Mouse (Mus musculus) right cerebral cortex, postnatal 4 days (tissue): ENCODE measurements around the gene Cpsf4.
"Not testable (repeated sequence)": the region's sequence is repeated elsewhere in the genome, so short reads cannot be mapped to it uniquely, and the experiment has no call there.

Experiments
- DNase-seq: peaks from one replicate; pipeline ENCODE4 v3.0.0-alpha.2; 2022

Gene Cpsf4

GRCm38 (mm10) chr5:145166536-145167305 lies at the start of gene Cpsf4, which contains the start of gene Ptcd1:
Gene Cpsf4 (plus strand): TSS chr5:145167213.
Gene Ptcd1 (minus strand): TSS chr5:145167108.
- peak; percentile 97 for DNase-seq

- DNase-seq, result no peak
Observed at GRCm38 (mm10) chr5:145118005-145118404, 49.0 kb upstream of the Cpsf4 start.

- DNase-seq, result no peak
Observed at GRCm38 (mm10) chr5:145118461-145118860, 48.6 kb upstream of the Cpsf4 start.

GRCm38 (mm10) chr5:145119385-145119784 lies 47.6 kb upstream of the Cpsf4 start:
- DNase-seq, result no peak

- no peak for DNase-seq
Observed at GRCm38 (mm10) chr5:145120921-145121320, 46.1 kb upstream of the Cpsf4 start.

GRCm38 (mm10) chr5:145123396-145123795 lies 43.6 kb upstream of the Cpsf4 start:
- DNase-seq, result no peak

GRCm38 (mm10) chr5:145126580-145126979 lies 40.4 kb upstream of the Cpsf4 start:
- DNase-seq, result no peak

- DNase-seq, result no peak
Observed at GRCm38 (mm10) chr5:145129124-145129523, 37.9 kb upstream of the Cpsf4 start.

- DNase-seq, result not testable (repeated sequence)
Observed at GRCm38 (mm10) chr5:145129773-145130172, 37.2 kb upstream of the Cpsf4 start.

- no peak for DNase-seq
Observed at GRCm38 (mm10) chr5:145130191-145130590, 36.8 kb upstream of the Cpsf4 start.

- DNase-seq, result no peak
Observed at GRCm38 (mm10) chr5:145130995-145131394, 36.0 kb upstream of the Cpsf4 start.

- DNase-seq, result not testable (repeated sequence)
Observed at GRCm38 (mm10) chr5:145133275-145133674, 33.7 kb upstream of the Cpsf4 start.

GRCm38 (mm10) chr5:145138836-145139235 lies 28.2 kb upstream of the Cpsf4 start:
- no peak for DNase-seq

GRCm38 (mm10) chr5:145139571-145140519 lies 27.2 kb upstream of the Cpsf4 start, which contains the start of the genes Pdap1 and Bud31:
Gene Pdap1 (minus strand): TSS chr5:145140238.
Gene Bud31 (plus strand): TSS chr5:145140362.
- peak; percentile 95 for DNase-seq

GRCm38 (mm10) chr5:145140611-145141010 lies 26.4 kb upstream of the Cpsf4 start:
- no peak for DNase-seq

- DNase-seq, result no peak
Observed at GRCm38 (mm10) chr5:145147748-145148147, 19.3 kb upstream of the Cpsf4 start.

- no peak for DNase-seq
Observed at GRCm38 (mm10) chr5:145149294-145149693, 17.7 kb upstream of the Cpsf4 start.

GRCm38 (mm10) chr5:145152690-145153089 lies 14.3 kb upstream of the Cpsf4 start:
- no peak for DNase-seq

GRCm38 (mm10) chr5:145161361-145161760 lies 5.7 kb upstream of the Cpsf4 start:
- DNase-seq, result no peak

- no peak for DNase-seq
Observed at GRCm38 (mm10) chr5:145164710-145165109, 2.3 kb upstream of the Cpsf4 start.

GRCm38 (mm10) chr5:145165184-145165583 lies 1.8 kb upstream of the Cpsf4 start:
- DNase-seq, result no peak

GRCm38 (mm10) chr5:145167306-145167661 lies 271 bp downstream of the Cpsf4 start:
- no peak for DNase-seq

- no peak for DNase-seq
Observed at GRCm38 (mm10) chr5:145178461-145178980, 11.5 kb downstream of the Cpsf4 start.
